In genomic region chr5:88999793-89000192, GRCm38 (mm10) we compare ENCODE assay signal across 21 mouse cellular contexts.
A peak's percentile ranks its signal among the peaks of the same experiment; 100 is the strongest.
DNase-seq lines count a peak whose midpoint lies in the region; ATAC-seq and TF ChIP-seq lines count a peak whose summit lies in the region.
"Had no signal": no experiment of that assay in that cellular context is flagged by ENCODE, and none has a peak within 500 bp of the region (broad histone marks: within the 10 kb centered on the region; RNA-seq: fewer than 3 reads in every experiment).

No protein-coding gene starts in this region.

- 0 out of 2 replicates have a peak, but pooled peaks have one; percentile 7 for TF ChIP-seq EP300 in lung, postnatal 0 days (IDR thresholded peaks at IDR 0.05)

- no peak overlapping the region for H3K4me2 ChIP-seq in kidney, embryonic 14.5 days (replicated peaks; ENCODE audit: low read depth, low read length)
- H3K4me2 ChIP-seq in lung, postnatal 0 days (replicated peaks; ENCODE audit: low read depth, low read length) = no peak overlapping the region
- H3K4me2 ChIP-seq: forebrain, embryonic 13.5 days; heart, embryonic 13.5 days had no signal

- no peak overlapping the region for H3K4me3 ChIP-seq in gastrocnemius, adult 2 months
- no peak overlapping the region for H3K4me3 ChIP-seq in kidney, embryonic 14.5 days (ENCODE audit: low read length)
- no peak overlapping the region for H3K4me3 ChIP-seq in lung, postnatal 0 days (ENCODE audit: low read depth, low read length)
- H3K4me3 ChIP-seq: embryonic facial prominence, embryonic 10.5 days; forebrain, embryonic 13.5 days; heart, embryonic 13.5 days had no signal

- H3K36me3 ChIP-seq in kidney, embryonic 14.5 days (ENCODE audit: control insufficient read depth, insufficient read depth, low read length) = no peaks in the 10 kb centered on the region
- no peaks in the 10 kb centered on the region for H3K36me3 ChIP-seq in lung, postnatal 0 days (ENCODE audit: insufficient read depth, low read length)
- H3K36me3 ChIP-seq: embryonic facial prominence, embryonic 10.5 days; G1E had no signal

- H3K9me3 ChIP-seq in kidney, embryonic 14.5 days (ENCODE audit: control insufficient read depth, low read length) = peaks cover 3% of the 10 kb centered on the region
- no peaks in the 10 kb centered on the region for H3K9me3 ChIP-seq in lung, postnatal 0 days (ENCODE audit: low read length)

- no peak for DNase-seq in gastrocnemius, adult 2 months
- DNase-seq in gastrocnemius, adult 18-20 months (ENCODE audit: low spot score) = no peak
- peak; percentile 31 to 57 for DNase-seq in kidney, adult 8-10 months
- DNase-seq in lung, postnatal 0 days (ENCODE audit: low spot score) = peak; percentile 62
- DNase-seq in lung, postnatal 4 days = no peak
- DNase-seq in kidney, postnatal 36 days = peak; percentile 28 to 60
- DNase-seq: adrenal gland, adult 8-10 months; adrenal gland, postnatal 36 days; B cell, adult 2 months; cerebellum, adult 2 months; cerebellum, postnatal 10 days; forebrain, postnatal 0 days; gastrocnemius, postnatal 36 days; heart, adult 11 months; heart, postnatal 36 days had no signal

- peak overlapping the region; percentile 28; the same call in 1 of the 2 replicates for H3K27ac ChIP-seq in gastrocnemius, adult 2 months
- H3K27ac ChIP-seq in kidney, embryonic 14.5 days (ENCODE audit: low read depth, low read length) = no peak overlapping the region
- H3K27ac ChIP-seq in lung, postnatal 0 days (ENCODE audit: low read length) = no peak overlapping the region
- H3K27ac ChIP-seq: embryonic facial prominence, embryonic 10.5 days; forebrain, embryonic 13.5 days; heart, embryonic 13.5 days had no signal

- intact Hi-C loops in gastrocnemius, adult 2 months (cut with DNase I) = no loop called here

- ATAC-seq in kidney, embryonic 14.5 days (ENCODE audit: low FRiP score, low TSS enrichment) = no peak
- ATAC-seq in lung, postnatal 0 days = peak; percentile 43
- ATAC-seq: CD4-positive, CD25-positive, alpha-beta regulatory T cell, adult 4 months; forebrain, embryonic 13.5 days; forebrain, postnatal 0 days had no signal

- H3K4me1 ChIP-seq in kidney, embryonic 14.5 days (ENCODE audit: control insufficient read depth, insufficient read depth, low read length) = no peaks in the 10 kb centered on the region
- no peaks in the 10 kb centered on the region for H3K4me1 ChIP-seq in lung, postnatal 0 days (ENCODE audit: insufficient read depth, low read depth, low read length)
- H3K4me1 ChIP-seq: embryonic facial prominence, embryonic 10.5 days; forebrain, embryonic 13.5 days had no signal

- no peak for TF ChIP-seq CTCF in gastrocnemius, adult 2 months (IDR thresholded peaks at IDR 0.05)
- no peak for TF ChIP-seq CTCF in lung, postnatal 0 days (IDR thresholded peaks at IDR 0.05)

- no peaks in the 10 kb centered on the region for H3K27me3 ChIP-seq in kidney, embryonic 14.5 days (ENCODE audit: control insufficient read depth, insufficient read depth, low read length)
- H3K27me3 ChIP-seq in lung, postnatal 0 days (replicated peaks; ENCODE audit: insufficient read depth, low read length) = no peaks in the 10 kb centered on the region
- H3K27me3 ChIP-seq: forebrain, embryonic 13.5 days; heart, embryonic 13.5 days had no signal

- no peak overlapping the region for H3K9ac ChIP-seq in kidney, embryonic 14.5 days (ENCODE audit: low read depth, low read length)
- no peak overlapping the region for H3K9ac ChIP-seq in lung, postnatal 0 days (replicated peaks; ENCODE audit: low read depth)
- H3K9ac ChIP-seq: forebrain, embryonic 13.5 days; forebrain, postnatal 0 days; heart, embryonic 13.5 days had no signal

- WGBS in kidney, embryonic 14.5 days = 87% methylated on average over 6 of the region's 6 CpGs
- WGBS in lung, postnatal 0 days = 76% methylated on average over 6 of the region's 6 CpGs

Comparison
In these comparisons a context has a peak if more than half of its experiments do, and no peak if none do; other contexts are left out.
1. DNase-seq: peak in kidney, adult 8-10 months (2 of 2), lung, postnatal 0 days (single experiment) and kidney, postnatal 36 days (2 of 2); none in gastrocnemius, adult 2 months (single experiment), gastrocnemius, adult 18-20 months (single experiment) and lung, postnatal 4 days (0 of 2).